Mouse (Mus musculus): ENCODE results near the gene Arhgef3. TPM values are rescaled to one million over a fixed set of nuclear protein-coding genes. Genes with fewer than 3 reads are reported as not detected.

Arhgef3 gene
- polyA plus RNA-seq, 2 experiments: 2.6 to 5.4 TPM

- under 1% methylated on average over 34 of the region's 34 CpGs for WGBS (ENCODE audit: insufficient replicate concordance)
- peak overlapping the region; percentile 39 to 58 for H3K4me3 ChIP-seq (ENCODE audit: insufficient read depth in 1 of 2, low read depth in 2 of 2, low read length in 2 of 2)
Measured at GRCm38 (mm10) chr14:27336208-27337114, 221.8 kb downstream of the Arhgef3 start.

GRCm38 (mm10) chr14:27337156-27337555, 222.5 kb downstream of the Arhgef3 start:
- no peak overlapping the region for H3K27ac ChIP-seq
- TF ChIP-seq CTCF (IDR thresholded peaks at IDR 0.05; ENCODE audit: low read depth) (no peak), EP300 (IDR thresholded peaks at IDR 0.05; ENCODE audit: low read depth) (no peak)
- H3K36me3 ChIP-seq (replicated peaks; ENCODE audit: control insufficient read depth, insufficient read depth, low read depth): no peaks in the 10 kb centered on the region
- H3K4me3 ChIP-seq (ENCODE audit: insufficient read depth in 1 of 2, low read depth in 2 of 2, low read length in 2 of 2): peak overlapping the region; percentile 39 to 58
- peaks cover 6% of the 10 kb centered on the region for H3K27me3 ChIP-seq (ENCODE audit: control insufficient read depth, insufficient read depth, low read length)
- WGBS (ENCODE audit: insufficient replicate concordance): 26% methylated on average over 6 of the region's 6 CpGs
- no peak for ATAC-seq (ENCODE audit: insufficient read depth)
- H3K4me1 ChIP-seq (replicated peaks; ENCODE audit: control insufficient read depth in 2 of 2, insufficient read depth in 2 of 2, low read length in 1 of 2): peaks cover 0 to 20% of the 10 kb centered on the region in 2 experiments; a peak in 2 of 4 replicates
- no peak for DNase-seq (ENCODE audit: low read depth in 3 of 3, low spot score in 3 of 3)
- H3K9me3 ChIP-seq (ENCODE audit: control insufficient read depth, low read length): no peaks in the 10 kb centered on the region
- no peak overlapping the region for H3K9ac ChIP-seq (replicated peaks)
- H3K4me2 ChIP-seq (ENCODE audit: low read depth): peak overlapping the region; percentile 79

More at GRCm38 (mm10) chr14:27336208-27337114, 221.8 kb downstream of the Arhgef3 start:
- DNase-seq (ENCODE audit: low read depth in 3 of 3, low spot score in 3 of 3) (no peak), ATAC-seq (ENCODE audit: insufficient read depth) (peak; percentile 64)
- Histone ChIP-seq H3K9ac (replicated peaks) (peak overlapping the region; percentile 53), H3K27ac (no peak overlapping the region), H3K9me3 (ENCODE audit: control insufficient read depth, low read length) (no peaks in the 10 kb centered on the region), H3K4me2 (ENCODE audit: low read depth) (peak overlapping the region; percentile 79), H3K4me1 (replicated peaks; ENCODE audit: control insufficient read depth in 2 of 2, insufficient read depth in 2 of 2, low read length in 1 of 2) (peaks cover 0 to 17% of the 10 kb centered on the region in 2 experiments; a peak in 2 of 4 replicates), H3K27me3 (ENCODE audit: control insufficient read depth, insufficient read depth, low read length) (peaks cover 6% of the 10 kb centered on the region), H3K36me3 (replicated peaks; ENCODE audit: control insufficient read depth, insufficient read depth, low read depth) (no peaks in the 10 kb centered on the region)
- no peak for TF ChIP-seq CTCF (IDR thresholded peaks at IDR 0.05; ENCODE audit: low read depth)
- no peak for TF ChIP-seq EP300 (IDR thresholded peaks at IDR 0.05; ENCODE audit: low read depth)

GRCm38 (mm10) chr14:27338034-27338708, 223.5 kb downstream of the Arhgef3 start:
- H3K27ac ChIP-seq: no peak overlapping the region
- peaks cover 6% of the 10 kb centered on the region for H3K27me3 ChIP-seq (ENCODE audit: control insufficient read depth, insufficient read depth, low read length)
- no peaks in the 10 kb centered on the region for H3K9me3 ChIP-seq (ENCODE audit: control insufficient read depth, low read length)
- peak in 1 of 3 experiments; percentile 32 for DNase-seq (ENCODE audit: low read depth in 3 of 3, low spot score in 3 of 3)
- H3K4me2 ChIP-seq (ENCODE audit: low read depth): peak overlapping the region; percentile 79
- H3K36me3 ChIP-seq (replicated peaks; ENCODE audit: control insufficient read depth, insufficient read depth, low read depth): no peaks in the 10 kb centered on the region
- no peak for ATAC-seq (ENCODE audit: insufficient read depth)
- peak; percentile 26 for TF ChIP-seq CTCF (IDR thresholded peaks at IDR 0.05; ENCODE audit: low read depth)
- TF ChIP-seq EP300 (IDR thresholded peaks at IDR 0.05; ENCODE audit: low read depth): no peak
- WGBS (ENCODE audit: insufficient replicate concordance): 24% methylated on average over 12 of the region's 12 CpGs
- peaks cover 0 to 20% of the 10 kb centered on the region in 2 experiments; a peak in 2 of 4 replicates for H3K4me1 ChIP-seq (replicated peaks; ENCODE audit: control insufficient read depth in 2 of 2, insufficient read depth in 2 of 2, low read length in 1 of 2)
- no peak overlapping the region for H3K9ac ChIP-seq (replicated peaks)
- H3K4me3 ChIP-seq (ENCODE audit: insufficient read depth in 1 of 2, low read depth in 2 of 2, low read length in 2 of 2): no peak overlapping the region

- ATAC-seq (ENCODE audit: insufficient read depth) (peak; percentile 17; the same call in 1 of the 2 replicates), DNase-seq (ENCODE audit: low read depth in 3 of 3, low spot score in 3 of 3) (no peak)
- Histone ChIP-seq H3K9me3 (ENCODE audit: control insufficient read depth, low read length) (no peaks in the 10 kb centered on the region), H3K36me3 (replicated peaks; ENCODE audit: control insufficient read depth, insufficient read depth, low read depth) (no peaks in the 10 kb centered on the region), H3K4me3 (ENCODE audit: insufficient read depth in 1 of 2, low read depth in 2 of 2, low read length in 2 of 2) (no peak overlapping the region), H3K4me1 (replicated peaks; ENCODE audit: control insufficient read depth in 2 of 2, insufficient read depth in 2 of 2, low read length in 1 of 2) (peaks cover 0 to 27% of the 10 kb centered on the region in 2 experiments; a peak in 2 of 4 replicates), H3K27me3 (ENCODE audit: control insufficient read depth, insufficient read depth, low read length) (peaks cover 3% of the 10 kb centered on the region; the same call in 1 of the 2 replicates), H3K9ac (replicated peaks) (no peak overlapping the region), H3K27ac (no peak overlapping the region), H3K4me2 (ENCODE audit: low read depth) (no peak overlapping the region)
- TF ChIP-seq CTCF (IDR thresholded peaks at IDR 0.05; ENCODE audit: low read depth) (no peak), EP300 (IDR thresholded peaks at IDR 0.05; ENCODE audit: low read depth) (no peak)
- 52% methylated on average over 5 of the region's 5 CpGs for WGBS (ENCODE audit: insufficient replicate concordance)
Measured at GRCm38 (mm10) chr14:27340682-27341415, 226.2 kb downstream of the Arhgef3 start.
